Mouse (Mus musculus): ENCODE data around the gene Fbxl8.

The Fbxl8 gene

GRCm38 (mm10) chr8:105303396-105303795, 38.9 kb downstream of the Fbxl8 start:
- in situ Hi-C loops (cut with MboI, MseI) = no loop called here

DNA sequence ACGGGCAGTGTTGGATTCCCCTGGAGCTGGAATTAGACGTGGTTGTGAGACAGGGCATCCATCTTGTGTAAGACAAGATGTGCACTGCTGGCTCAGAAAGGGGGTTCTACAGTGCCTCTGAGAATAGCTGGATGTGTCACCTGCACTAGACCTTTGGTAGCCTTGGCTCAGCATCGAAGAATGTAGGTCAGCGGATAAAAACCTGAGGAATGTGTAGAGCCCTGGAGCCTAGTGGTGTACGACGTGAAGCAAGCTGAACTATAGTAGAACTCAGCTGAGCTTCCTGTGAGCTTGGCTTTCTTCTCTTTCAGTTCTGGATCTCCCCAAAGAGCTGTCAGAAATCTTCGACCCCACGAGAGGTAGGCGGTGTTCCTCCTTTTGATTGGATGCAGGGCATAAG, 39.4 kb downstream of the Fbxl8 start:
- in situ Hi-C loops (cut with MboI, MseI) = no loop called here

DNA sequence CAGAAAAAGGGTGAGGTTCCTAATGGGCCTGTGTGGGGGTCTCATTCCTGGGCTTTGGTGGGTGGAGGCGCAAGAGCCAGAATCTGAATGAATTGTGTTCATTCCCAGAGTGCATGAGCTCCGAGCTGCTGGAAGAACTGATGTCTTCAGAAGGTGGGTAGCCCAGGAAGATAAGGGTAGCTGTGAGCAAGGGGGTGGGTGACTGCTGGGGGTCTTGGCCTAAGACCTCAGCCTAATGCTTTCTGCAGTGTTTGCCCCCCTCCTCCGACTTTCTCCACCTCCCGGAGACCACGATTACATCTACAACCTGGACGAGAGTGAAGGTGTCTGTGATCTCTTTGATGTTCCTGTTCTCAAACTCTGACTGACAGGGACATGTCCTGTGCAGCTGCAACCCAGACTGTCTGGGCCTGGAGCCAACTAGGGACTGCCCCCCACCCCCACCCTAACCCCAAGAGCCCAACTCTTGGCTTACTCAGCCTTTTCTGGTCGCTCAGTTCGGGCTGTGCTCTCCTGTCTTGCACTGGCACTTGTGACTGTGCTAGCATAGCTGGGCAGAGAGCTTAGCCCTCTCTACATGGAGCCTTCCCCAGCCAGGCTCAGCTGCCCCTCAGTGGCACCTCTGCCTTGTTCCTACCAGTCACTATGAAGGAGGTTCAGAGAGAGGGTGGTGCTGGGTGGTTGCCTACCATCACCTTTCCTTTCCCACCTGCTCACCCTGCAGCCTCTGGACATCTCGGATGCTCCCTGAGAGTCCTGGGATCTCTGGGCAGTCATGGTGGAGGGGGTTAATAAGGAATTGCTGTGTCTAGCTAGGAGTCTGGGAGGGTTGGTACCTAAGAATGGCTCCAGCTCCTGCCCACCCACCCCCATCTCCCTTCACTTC, 40.1 kb downstream of the Fbxl8 start:
- in situ Hi-C loops (cut with MboI, MseI) = no loop called here

GRCm38 (mm10) chr8:105305211-105306145, 41.0 kb downstream of the Fbxl8 start, which contains the start of gene Elmo3:
Gene Elmo3 (plus strand): TSS chr8:105305601.
- in situ Hi-C loops (cut with MboI, MseI) = no loop called here

GRCm38 (mm10) chr8:105306146-105306691, 41.8 kb downstream of the Fbxl8 start:
- in situ Hi-C loops (cut with MboI, MseI) = no loop called here

DNA sequence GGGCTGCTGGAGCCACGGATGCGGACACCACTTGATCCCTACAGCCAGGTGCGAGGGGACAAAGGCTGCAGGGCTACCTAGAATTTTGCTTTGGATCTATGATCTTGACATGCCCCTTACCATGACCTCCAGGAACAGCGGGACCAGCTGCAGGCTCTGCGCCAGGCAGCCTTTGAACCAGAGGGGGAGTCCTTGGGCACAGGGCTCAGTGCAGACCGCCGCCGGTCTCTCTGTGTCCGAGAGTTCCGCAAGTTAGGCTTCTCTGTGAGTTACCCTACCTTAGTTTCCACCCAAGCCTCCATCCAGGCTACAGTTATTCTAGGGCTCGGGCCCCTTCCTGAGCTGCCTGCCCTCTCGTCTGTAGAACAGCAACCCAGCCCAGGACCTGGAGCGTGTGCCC, 43.2 kb downstream of the Fbxl8 start:
- in situ Hi-C loops (cut with MboI, MseI) = no loop called here

DNA sequence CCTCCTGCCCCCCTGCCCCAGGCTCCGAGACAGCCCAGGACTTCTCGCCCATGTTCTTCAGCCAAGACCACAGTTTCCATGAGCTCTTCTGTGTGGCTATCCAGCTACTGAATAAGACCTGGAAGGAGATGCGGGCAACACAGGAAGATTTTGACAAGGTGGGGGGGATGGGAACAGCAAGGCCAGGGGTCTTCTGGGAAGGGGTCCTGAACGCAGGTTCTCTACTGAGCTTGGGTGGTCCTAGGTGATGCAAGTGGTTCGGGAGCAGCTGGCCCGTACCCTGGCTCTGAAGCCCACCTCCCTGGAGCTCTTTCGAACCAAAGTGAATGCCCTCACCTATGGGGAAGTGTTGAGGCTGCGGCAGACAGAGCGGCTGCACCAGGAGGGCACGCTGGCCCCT, 44.0 kb downstream of the Fbxl8 start:
- in situ Hi-C loops (cut with MboI, MseI) = no loop called here

DNA sequence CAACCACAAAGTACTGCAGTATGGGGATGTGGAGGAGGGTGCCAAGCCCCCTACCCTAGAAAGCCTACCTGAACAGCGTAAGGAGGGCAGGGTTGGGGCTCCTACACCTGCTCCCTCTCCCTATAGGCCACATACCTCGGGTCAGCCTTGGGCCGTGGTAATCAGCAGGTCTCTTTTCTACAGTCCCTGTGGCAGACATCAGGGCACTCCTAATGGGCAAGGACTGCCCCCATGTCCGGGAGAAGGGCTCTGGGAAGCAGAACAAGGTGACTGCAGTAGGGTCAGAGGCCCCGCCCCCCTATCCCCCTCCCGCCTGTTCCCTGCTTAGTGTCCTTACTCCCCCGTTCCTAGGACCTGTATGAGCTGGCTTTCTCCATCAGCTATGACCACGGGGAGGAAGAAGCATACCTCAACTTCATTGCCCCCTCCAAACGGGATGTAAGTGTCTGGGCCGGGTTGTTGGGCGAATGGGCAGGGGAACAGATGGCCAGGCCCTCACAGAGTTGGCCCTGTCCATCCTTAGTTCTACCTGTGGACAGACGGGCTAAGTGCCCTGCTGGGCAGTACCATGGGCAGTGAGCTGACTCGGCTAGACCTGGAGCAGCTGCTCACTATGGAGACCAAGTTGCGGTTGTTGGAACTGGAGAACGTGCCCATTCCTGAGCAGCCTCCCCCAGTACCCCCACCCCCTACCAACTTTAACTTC, 44.8 kb downstream of the Fbxl8 start:
- in situ Hi-C loops (cut with MboI, MseI) = no loop called here

DNA sequence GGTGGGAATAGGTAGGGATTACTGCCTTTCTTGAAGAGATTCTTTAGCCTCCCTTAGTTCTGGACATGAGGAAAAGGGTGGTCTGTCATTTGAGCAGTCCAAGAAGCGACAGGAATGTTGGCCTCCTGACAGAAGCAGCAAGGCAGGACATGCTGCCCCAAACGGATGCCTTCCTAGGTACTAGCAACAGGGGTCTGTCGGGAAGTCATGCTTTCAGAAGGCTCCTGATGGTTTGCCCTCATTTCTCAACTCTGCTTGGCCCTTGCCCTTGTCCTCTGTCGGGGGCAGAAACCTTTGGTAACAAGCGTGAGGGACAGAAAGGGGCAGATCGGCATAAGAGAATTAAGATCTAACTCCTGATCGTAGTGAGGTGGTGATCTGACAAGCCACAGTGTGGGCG, 45.7 kb downstream of the Fbxl8 start:
- in situ Hi-C loops (cut with MboI, MseI) = no loop called here

- in situ Hi-C loops (cut with MboI, MseI) = no loop called here
These were observed 47.3 kb downstream of the Fbxl8 start for GRCm38 (mm10) chr8:105311718-105312117.

DNA sequence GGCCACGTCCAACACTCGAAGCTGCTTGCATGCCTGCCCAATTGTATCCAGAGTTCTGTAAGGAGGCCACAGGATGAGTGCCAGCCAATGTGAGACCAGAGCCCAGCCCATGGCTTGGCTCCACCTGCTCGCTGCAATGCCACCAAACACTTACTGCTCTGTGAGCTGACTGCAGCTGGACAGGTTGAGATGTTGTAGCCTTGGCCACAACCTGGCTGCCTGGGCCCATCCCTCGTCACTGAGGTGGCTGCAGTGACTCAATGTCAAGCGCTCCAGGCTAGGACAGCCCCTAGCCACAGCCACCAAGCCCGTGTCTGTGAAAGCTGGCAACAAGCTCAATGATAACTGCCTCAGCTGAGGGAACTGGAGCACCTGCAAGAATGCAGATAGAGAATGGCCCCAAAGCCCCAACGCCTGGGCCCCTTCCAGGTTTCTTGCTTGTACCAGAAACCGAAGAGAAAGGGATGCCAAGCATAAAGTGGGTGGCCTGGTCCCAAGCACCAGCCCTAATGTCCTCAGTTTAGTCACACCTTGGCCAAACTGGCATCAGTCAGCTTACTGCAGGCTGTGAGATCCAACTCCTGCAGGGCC, 48.5 kb downstream of the Fbxl8 start:
- in situ Hi-C loops (cut with MboI, MseI) = no loop called here

DNA sequence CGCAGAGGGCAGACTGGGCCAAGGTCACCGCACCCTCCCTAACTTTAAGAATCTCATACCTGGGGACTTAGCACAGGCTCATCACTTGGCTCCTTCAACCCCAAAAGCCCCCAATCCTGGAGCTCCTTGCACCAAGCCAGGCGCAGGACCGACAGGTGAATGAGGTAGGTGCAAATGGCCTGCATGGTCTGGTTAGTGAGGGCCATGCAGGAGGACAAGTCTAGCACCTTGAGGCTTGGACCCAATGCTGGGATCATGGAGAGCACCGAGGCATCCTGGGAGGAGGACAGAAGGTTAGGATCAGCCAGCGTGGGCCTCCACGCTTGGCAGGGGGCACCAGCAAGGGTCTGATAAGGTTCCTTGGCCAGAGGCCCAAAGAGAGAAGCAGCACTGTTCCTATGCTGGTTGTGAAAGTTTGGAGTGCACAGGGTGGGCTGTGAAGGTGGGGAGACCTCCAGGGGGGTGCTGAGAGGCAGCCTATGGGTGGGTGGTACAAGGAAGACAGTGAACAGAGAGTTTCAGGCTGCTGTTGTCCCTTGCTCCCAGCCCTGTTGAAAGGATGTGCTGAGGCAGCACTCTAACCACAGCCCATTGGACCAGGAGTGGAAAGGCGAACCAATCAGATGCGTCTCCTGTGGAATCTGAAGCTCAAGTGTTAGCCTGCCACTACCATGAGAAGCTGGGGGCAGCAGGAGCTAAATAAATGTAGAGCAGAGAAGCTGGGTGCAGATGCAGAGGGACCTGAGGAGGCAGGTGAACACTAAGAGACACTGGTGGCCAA, 49.4 kb downstream of the Fbxl8 start:
- in situ Hi-C loops (cut with MboI, MseI) = no loop called here

DNA sequence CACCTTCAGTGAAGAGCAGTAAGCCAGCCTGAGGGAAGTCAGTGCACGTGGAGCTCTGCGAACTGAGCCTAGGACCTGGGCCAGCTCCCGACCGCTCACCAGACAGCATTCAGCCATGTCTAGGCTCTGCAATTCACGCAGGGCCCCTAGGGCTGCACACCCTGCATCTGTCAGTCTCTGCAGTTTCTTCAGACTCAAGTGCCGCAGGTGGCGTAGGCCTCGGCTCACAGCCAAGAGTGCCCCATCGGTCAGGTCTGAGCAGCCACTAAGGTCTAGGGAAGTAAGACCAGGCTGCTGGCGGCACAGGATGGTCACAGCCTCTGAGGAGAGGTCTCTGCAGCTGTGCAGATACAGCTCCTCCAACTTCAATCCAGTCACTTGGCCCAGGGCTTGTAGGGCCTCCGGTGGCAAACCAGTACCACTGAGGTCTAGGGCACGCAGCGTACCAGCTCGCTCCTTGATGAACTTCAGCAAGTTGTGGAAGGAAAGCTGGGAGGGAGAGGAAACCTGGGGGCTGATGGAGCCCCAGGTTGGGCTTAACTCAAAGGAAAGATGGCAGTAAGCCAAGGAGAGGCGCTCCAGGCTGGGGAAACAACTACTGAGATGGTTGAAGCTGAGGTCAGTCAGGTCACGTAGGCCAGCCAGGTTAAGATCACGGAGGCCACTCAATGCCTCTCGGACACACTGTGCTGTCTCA, 50.8 kb downstream of the Fbxl8 start:
- in situ Hi-C loops (cut with MboI, MseI) = no loop called here

DNA sequence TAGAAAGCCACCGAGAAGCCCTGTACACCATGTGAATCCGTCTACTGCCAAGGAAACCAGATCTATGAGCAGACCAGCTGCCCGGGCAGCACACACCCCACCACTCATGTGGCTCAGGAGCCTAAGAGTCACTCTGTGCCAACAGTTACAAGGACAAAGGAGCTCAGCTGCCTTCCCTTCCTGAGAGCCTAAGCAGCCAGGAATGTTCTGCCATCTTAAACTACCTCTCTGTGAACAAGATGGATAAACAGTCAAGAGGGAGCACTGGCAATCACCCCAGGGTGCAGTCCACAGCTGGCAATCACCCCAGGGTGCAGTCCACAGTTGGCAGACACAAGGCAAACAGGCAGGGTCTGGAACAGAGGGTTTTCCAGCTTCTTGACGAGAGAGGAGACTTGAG, 53.5 kb downstream of the Fbxl8 start:
- in situ Hi-C loops (cut with MboI, MseI) = no loop called here

- in situ Hi-C loops (cut with MboI, MseI) = no loop called here
These were observed 54.3 kb downstream of the Fbxl8 start for GRCm38 (mm10) chr8:105318662-105319190.

Data from T-helper 17 cell (primary cell).